Mouse (Mus musculus): Measurements from ENCODE around the gene Nradd. TPM values are rescaled to one million over a fixed set of nuclear protein-coding genes. Genes with fewer than 3 reads are reported as not detected.
A peak's percentile ranks its signal among the peaks of the same experiment; 100 is the strongest.

The Nradd gene
- total and polyA plus RNA-seq, 3 experiments = 0.58 to 1.1 TPM; not detected in 1

DNA sequence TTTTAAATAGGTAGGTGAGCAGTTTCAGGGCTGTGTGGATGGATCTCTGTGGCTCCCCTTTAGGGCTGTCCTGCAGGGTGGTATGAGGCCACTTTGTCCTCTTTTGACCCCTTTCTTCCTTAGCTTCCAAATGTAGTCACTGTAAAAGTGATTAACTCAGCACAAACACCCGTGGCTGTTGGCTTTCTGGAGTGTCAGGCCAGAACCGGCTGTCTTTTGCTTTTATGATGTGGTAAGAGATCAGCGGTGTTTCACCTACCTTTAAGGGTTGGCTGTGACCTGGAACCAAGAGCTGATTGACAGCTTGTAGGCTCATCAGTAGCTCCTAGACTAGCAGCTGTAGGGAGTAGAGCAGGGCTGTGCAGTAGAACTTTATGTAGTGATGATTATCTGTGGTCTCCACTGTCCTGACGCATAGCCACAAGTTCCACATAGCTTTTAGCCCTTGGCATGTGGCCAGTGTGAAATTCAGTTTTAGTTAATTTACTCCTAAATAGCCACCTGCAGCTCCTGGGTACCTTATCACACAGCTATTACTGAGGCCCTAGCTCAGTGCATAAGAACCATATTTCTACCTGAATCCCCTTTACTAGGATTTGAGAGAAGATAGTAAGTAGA, 43.1 kb upstream of the Nradd start:
- peak; percentile 62 for DNase-seq (ENCODE audit: low read depth, low spot score)
- H3K4me1 ChIP-seq (ENCODE audit: control insufficient read depth in 1 of 2, insufficient read depth in 2 of 2, low read length in 2 of 2) = peaks cover 15 to 38% of the 10 kb centered on the region in 2 experiments
- H3K36me3 ChIP-seq (ENCODE audit: control insufficient read depth in 1 of 2, insufficient read depth in 2 of 2, low read length in 2 of 2) = peaks cover 0 to 33% of the 10 kb centered on the region in 2 experiments; a peak in 2 of 4 replicates
- no peaks in the 10 kb centered on the region for H3K9me3 ChIP-seq (replicated peaks; ENCODE audit: insufficient read depth, low read length)
- H3K27me3 ChIP-seq (ENCODE audit: control insufficient read depth in 1 of 2, insufficient read depth in 2 of 2, low read length in 2 of 2) = no peaks in the 10 kb centered on the region
- TF ChIP-seq NELFE (IDR thresholded peaks at IDR 0.05; ENCODE audit: low read depth, low read length) = no peak
- peak; percentile 80 for TF ChIP-seq ETS1 (IDR thresholded peaks at IDR 0.05; ENCODE audit: low read depth, low read length)
- TF ChIP-seq RCOR1 (IDR thresholded peaks at IDR 0.05; ENCODE audit: low read depth, low read length) = 0 out of 2 replicates have a peak, but pooled peaks have one; percentile 50
- peak; percentile 54 for TF ChIP-seq GATA1 (IDR thresholded peaks at IDR 0.05; ENCODE audit: low read depth, low read length)
- TF ChIP-seq POLR2AphosphoS5 (IDR thresholded peaks at IDR 0.05; ENCODE audit: borderline replicate concordance, low read depth, low read length) = no peak
- no peak for TF ChIP-seq MYC (IDR thresholded peaks at IDR 0.05; ENCODE audit: low read depth, low read length)
- TF ChIP-seq TAL1 (IDR thresholded peaks at IDR 0.05; ENCODE audit: low read length) = peak; percentile 63
- peak; percentile 18; the same call in 1 of the 2 replicates for TF ChIP-seq MAFK (IDR thresholded peaks at IDR 0.05; ENCODE audit: borderline replicate concordance, low read depth, low read length)
- TF ChIP-seq TCF12 (IDR thresholded peaks at IDR 0.05; ENCODE audit: low read depth, low read length) = peak; percentile 77
- peak; percentile 37; the same call in 1 of the 2 replicates for TF ChIP-seq SIN3A (IDR thresholded peaks at IDR 0.05; ENCODE audit: low read length)
- peak; percentile 52 to 71; a peak in 3 of 4 replicates for TF ChIP-seq EP300 (IDR thresholded peaks at IDR 0.05; ENCODE audit: low read depth in 1 of 2, low read length in 2 of 2)
- H3K79me2 ChIP-seq (ENCODE audit: control insufficient read depth, insufficient read depth, low read length, poor library complexity) = peaks cover 7% of the 10 kb centered on the region; the same call in 1 of the 2 replicates
- H3K4me3 ChIP-seq (ENCODE audit: control insufficient read depth in 1 of 2, insufficient read depth in 1 of 2, low read depth in 2 of 2, low read length in 2 of 2) = no peak overlapping the region
- H3K27ac ChIP-seq (ENCODE audit: control insufficient read depth, low read depth, low read length) = 0 out of 2 replicates have a peak overlapping the region, but pooled peaks have one; percentile 12
- no peak overlapping the region for H3K9ac ChIP-seq (ENCODE audit: control insufficient read depth, low read depth, low read length, poor library complexity, severe bottlenecking)

DNA sequence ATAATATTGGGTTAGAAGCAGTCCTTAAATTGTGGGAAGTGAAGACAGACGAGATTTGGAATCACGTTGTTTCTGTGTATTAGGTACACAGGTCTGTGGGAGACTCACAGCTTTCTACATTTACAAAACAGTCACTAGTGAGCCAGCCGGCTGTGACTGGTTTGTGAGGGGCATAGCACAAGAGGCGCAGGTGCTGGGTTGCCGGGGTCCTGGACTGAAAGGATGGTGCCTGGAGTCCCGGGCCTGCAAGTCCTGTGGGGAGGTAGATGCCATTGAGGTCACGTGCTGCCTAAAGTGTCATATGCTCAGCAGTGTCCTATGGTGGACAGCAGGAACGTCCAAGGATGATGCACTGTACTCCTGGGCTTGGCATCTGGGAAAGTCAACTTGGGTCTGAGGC, 42.1 kb upstream of the Nradd start:
- Histone ChIP-seq H3K4me1 (ENCODE audit: control insufficient read depth in 1 of 2, insufficient read depth in 2 of 2, low read length in 2 of 2) (peaks cover 15 to 38% of the 10 kb centered on the region in 2 experiments), H3K9me3 (replicated peaks; ENCODE audit: insufficient read depth, low read length) (no peaks in the 10 kb centered on the region), H3K9ac (ENCODE audit: control insufficient read depth, low read depth, low read length, poor library complexity, severe bottlenecking) (no peak overlapping the region), H3K27me3 (ENCODE audit: control insufficient read depth in 1 of 2, insufficient read depth in 2 of 2, low read length in 2 of 2) (no peaks in the 10 kb centered on the region), H3K27ac (ENCODE audit: control insufficient read depth, low read depth, low read length) (peak overlapping the region; percentile 45), H3K36me3 (ENCODE audit: control insufficient read depth in 1 of 2, insufficient read depth in 2 of 2, low read length in 2 of 2) (peaks cover 0 to 35% of the 10 kb centered on the region in 2 experiments; a peak in 2 of 4 replicates), H3K79me2 (ENCODE audit: control insufficient read depth, insufficient read depth, low read length, poor library complexity) (peaks cover 15% of the 10 kb centered on the region), H3K4me3 (ENCODE audit: control insufficient read depth in 1 of 2, insufficient read depth in 1 of 2, low read depth in 2 of 2, low read length in 2 of 2) (no peak overlapping the region)
- TF ChIP-seq POLR2A (IDR thresholded peaks at IDR 0.05; ENCODE audit: control insufficient read depth in 1 of 2, insufficient read depth in 1 of 2, low read depth in 1 of 2, low read length in 2 of 2, poor library complexity in 1 of 2) (no peak), CHD1 (IDR thresholded peaks at IDR 0.05; ENCODE audit: low read depth, low read length) (no peak), ZMIZ1 (IDR thresholded peaks at IDR 0.05; ENCODE audit: low read depth, low read length) (no peak), TCF12 (IDR thresholded peaks at IDR 0.05; ENCODE audit: low read depth, low read length) (no peak), E2F4 (IDR thresholded peaks at IDR 0.05; ENCODE audit: borderline replicate concordance, low read depth, low read length) (no peak), BHLHE40 (IDR thresholded peaks at IDR 0.05; ENCODE audit: borderline replicate concordance, low read depth, low read length) (no peak), CHD2 (IDR thresholded peaks at IDR 0.05; ENCODE audit: low read length) (no peak), USF1 (IDR thresholded peaks at IDR 0.05; ENCODE audit: low read depth, low read length) (no peak), GABPA (IDR thresholded peaks at IDR 0.05; ENCODE audit: low read depth, low read length) (no peak), ETS1 (IDR thresholded peaks at IDR 0.05; ENCODE audit: low read depth, low read length) (no peak)
- DNase-seq (ENCODE audit: low read depth, low spot score) = no peak
